Mouse (Mus musculus): ENCODE measurements around the gene Wnt7b. TPM values are rescaled to one million over a fixed set of nuclear protein-coding genes. Genes with fewer than 3 reads are reported as not detected.

Gene Wnt7b
- polyA plus RNA-seq (2014; fragmentation: Illumina TruSeq; extraction: RNeasy Lipid Tissue Mini Kit (QIAGEN cat#74804); ENCODE audit: low replicate concordance), result not detected

GRCm38 (mm10) chr15:85582356-85582910, at the start of gene Wnt7b:
Gene Wnt7b, minus strand, starts transcription at chr15:85582473.

GRCm38 (mm10) chr15:85503127-85503526, 79.1 kb downstream of the Wnt7b start, which contains the start of gene 7530416G11Rik:
Gene 7530416G11Rik, minus strand, starts transcription at chr15:85503227.

Other genes with a start within 250 kb of the Wnt7b start
- gene Atxn10, start 246.2 kb downstream of the Wnt7b start, polyA plus RNA-seq (2014; fragmentation: Illumina TruSeq; extraction: RNeasy Lipid Tissue Mini Kit (QIAGEN cat#74804); ENCODE audit: low replicate concordance), result 21.3 TPM
- gene 7530416G11Rik, start 79.2 kb downstream of the Wnt7b start, polyA plus RNA-seq (2014; fragmentation: Illumina TruSeq; extraction: RNeasy Lipid Tissue Mini Kit (QIAGEN cat#74804); ENCODE audit: low replicate concordance), result not detected
- 10.1 TPM for gene Ppara, start 152.5 kb upstream of the Wnt7b start, polyA plus RNA-seq (2014; fragmentation: Illumina TruSeq; extraction: RNeasy Lipid Tissue Mini Kit (QIAGEN cat#74804); ENCODE audit: low replicate concordance)
- 2.0 TPM for gene Cdpf1, start 229.2 kb upstream of the Wnt7b start, polyA plus RNA-seq (2014; fragmentation: Illumina TruSeq; extraction: RNeasy Lipid Tissue Mini Kit (QIAGEN cat#74804); ENCODE audit: low replicate concordance)
- gene Pkdrej, start 239.3 kb upstream of the Wnt7b start, polyA plus RNA-seq (2014; fragmentation: Illumina TruSeq; extraction: RNeasy Lipid Tissue Mini Kit (QIAGEN cat#74804); ENCODE audit: low replicate concordance), result 0.04 TPM
- gene Ttc38, start 249.8 kb upstream of the Wnt7b start, polyA plus RNA-seq (2014; fragmentation: Illumina TruSeq; extraction: RNeasy Lipid Tissue Mini Kit (QIAGEN cat#74804); ENCODE audit: low replicate concordance), result 5.5 TPM